In genomic region chr2:91259493-91259892, GRCm38 (mm10) we compare ENCODE assay signal across 25 mouse cellular contexts. TPM values are rescaled to one million over a fixed set of nuclear protein-coding genes. Genes with fewer than 3 reads are reported as not detected.
DNase-seq lines count a peak whose midpoint lies in the region; ATAC-seq and TF ChIP-seq lines count a peak whose summit lies in the region.
"Had no signal": no experiment of that assay in that cellular context is flagged by ENCODE, and none has a peak within 500 bp of the region (broad histone marks: within the 10 kb centered on the region; RNA-seq: fewer than 3 reads in every experiment).

No protein-coding gene starts in this region.

- no peak for TF ChIP-seq EP300 in heart, postnatal 0 days (IDR thresholded peaks at IDR 0.05; ENCODE audit: low read depth)

- TF ChIP-seq POLR2A in kidney, adult 2 months (IDR thresholded peaks at IDR 0.05; ENCODE audit: low read depth, low read length), result no peak

- H3K4me3 ChIP-seq in heart, embryonic 10.5 days, result no peak overlapping the region
- H3K4me3 ChIP-seq in heart, postnatal 0 days (ENCODE audit: low read depth, low read length), result peak overlapping the region; percentile 8
- H3K4me3 ChIP-seq in intestine, embryonic 15.5 days (replicated peaks), result no peak overlapping the region
- no peak overlapping the region for H3K4me3 ChIP-seq in kidney, adult 2 months (ENCODE audit: insufficient read depth, low read depth, low read length)
- H3K4me3 ChIP-seq: embryonic facial prominence, embryonic 12.5 days; kidney, embryonic 15.5 days; limb, embryonic 12.5 days; neural tube, embryonic 15.5 days had no signal

- 0 out of 2 replicates have a peak overlapping the region, but pooled peaks have one; percentile 11 for H3K27ac ChIP-seq in heart, embryonic 10.5 days
- H3K27ac ChIP-seq in heart, postnatal 0 days (ENCODE audit: low read depth), result peak overlapping the region; percentile 73
- H3K27ac ChIP-seq in intestine, embryonic 15.5 days, result no peak overlapping the region
- no peak overlapping the region for H3K27ac ChIP-seq in kidney, adult 2 months (ENCODE audit: insufficient read depth, low read depth, low read length)
- H3K27ac ChIP-seq: embryonic facial prominence, embryonic 12.5 days; kidney, embryonic 15.5 days; limb, embryonic 12.5 days; liver, embryonic 14.5 days; neural tube, embryonic 15.5 days had no signal

- 70% methylated on average over 1 of the region's 1 CpGs for WGBS in heart, embryonic 10.5 days
- 38% methylated on average over 1 of the region's 1 CpGs for WGBS in heart, postnatal 0 days
- 85% methylated on average over 1 of the region's 1 CpGs for WGBS in intestine, embryonic 15.5 days
- WGBS in kidney, adult 2 months, result 94% methylated on average over 1 of the region's 1 CpGs

- peaks cover 32% of the 10 kb centered on the region for H3K36me3 ChIP-seq in heart, embryonic 10.5 days
- H3K36me3 ChIP-seq in heart, postnatal 0 days (replicated peaks; ENCODE audit: control insufficient read depth, insufficient read depth, low read length), result peaks cover 22% of the 10 kb centered on the region
- no peaks in the 10 kb centered on the region for H3K36me3 ChIP-seq in intestine, embryonic 15.5 days
- no peaks in the 10 kb centered on the region for H3K36me3 ChIP-seq in kidney, adult 2 months (ENCODE audit: control insufficient read depth, insufficient read depth, low read length)
- H3K36me3 ChIP-seq: neural tube, embryonic 15.5 days had no signal

- peak; percentile 76 for DNase-seq in gastrocnemius, adult 18-20 months (ENCODE audit: low spot score)
- DNase-seq in gastrocnemius, postnatal 14 days, result no peak
- no peak for DNase-seq in heart, embryonic 10.5 days (ENCODE audit: low spot score)
- DNase-seq in heart, postnatal 14 days, result no peak
- DNase-seq in gastrocnemius, postnatal 25 days, result peak; percentile 62
- no peak for DNase-seq in heart, postnatal 0 days (ENCODE audit: low spot score)
- no peak for DNase-seq in kidney, adult 2 months
- DNase-seq: adrenal gland, postnatal 14 days; cerebellum, postnatal 25 days; kidney, postnatal 36 days; layer of hippocampus, postnatal 36 days; lung, embryonic 14.5 days; lung, postnatal 4 days; right cerebral cortex, adult 18-20 months; thymus, adult 2 months; thymus, postnatal 4 days had no signal

- H3K4me2 ChIP-seq in heart, postnatal 0 days (ENCODE audit: low read depth, low read length), result peak overlapping the region; percentile 43
- H3K4me2 ChIP-seq in intestine, embryonic 15.5 days (replicated peaks), result no peak overlapping the region
- H3K4me2 ChIP-seq: embryonic facial prominence, embryonic 12.5 days; kidney, embryonic 15.5 days; limb, embryonic 12.5 days had no signal

- TF ChIP-seq CTCF in heart, postnatal 0 days (IDR thresholded peaks at IDR 0.05; ENCODE audit: low read depth), result no peak
- no peak for TF ChIP-seq CTCF in kidney, adult 2 months (conservative IDR thresholded peaks at IDR 0.05; ENCODE audit: insufficient read depth, insufficient read length, low read depth, low read length)

- H3K9me3 ChIP-seq in heart, embryonic 10.5 days, result no peaks in the 10 kb centered on the region
- H3K9me3 ChIP-seq in heart, postnatal 0 days (replicated peaks; ENCODE audit: control insufficient read depth, low read length), result no peaks in the 10 kb centered on the region
- H3K9me3 ChIP-seq in intestine, embryonic 15.5 days, result no peaks in the 10 kb centered on the region
- H3K9me3 ChIP-seq: embryonic facial prominence, embryonic 12.5 days; kidney, embryonic 15.5 days; limb, embryonic 12.5 days; neural tube, embryonic 15.5 days had no signal

- H3K9ac ChIP-seq in heart, postnatal 0 days (replicated peaks; ENCODE audit: low read depth, low read length), result peak overlapping the region; percentile 42; the same call in 1 of the 2 replicates
- H3K9ac ChIP-seq in intestine, embryonic 15.5 days, result no peak overlapping the region
- H3K9ac ChIP-seq: embryonic facial prominence, embryonic 12.5 days; kidney, embryonic 15.5 days; limb, embryonic 12.5 days; liver, embryonic 14.5 days; lung, embryonic 14.5 days; neural tube, embryonic 15.5 days had no signal

- H3K4me1 ChIP-seq in heart, embryonic 10.5 days, result peaks cover 63% of the 10 kb centered on the region
- peaks cover 10% of the 10 kb centered on the region for H3K4me1 ChIP-seq in heart, postnatal 0 days (ENCODE audit: control insufficient read depth, insufficient read depth)
- peaks cover 30% of the 10 kb centered on the region for H3K4me1 ChIP-seq in intestine, embryonic 15.5 days (replicated peaks)
- H3K4me1 ChIP-seq in kidney, adult 2 months (ENCODE audit: control insufficient read depth, insufficient read depth, low read length), result peaks cover 4% of the 10 kb centered on the region; the same call in 1 of the 2 replicates

- intact Hi-C loops in gastrocnemius, postnatal 14 days (cut with DNase I; ENCODE audit: low total_unique reads), result no loop called here
- intact Hi-C loops in heart, postnatal 14 days (cut with DNase I), result no loop called here

- no peak for ATAC-seq in heart, postnatal 0 days (ENCODE audit: insufficient read depth, low read depth)
- ATAC-seq in intestine, embryonic 15.5 days, result no peak
- ATAC-seq: hindbrain, postnatal 0 days; intestine, postnatal 0 days had no signal

- peaks cover 30% of the 10 kb centered on the region for H3K27me3 ChIP-seq in heart, embryonic 10.5 days (ENCODE audit: insufficient read depth, poor library complexity, severe bottlenecking)
- 0 out of 2 replicates have a peak, but pooled peaks cover 3% of the 10 kb centered on the region for H3K27me3 ChIP-seq in heart, postnatal 0 days (ENCODE audit: control insufficient read depth, insufficient read depth, low read length)
- H3K27me3 ChIP-seq in intestine, embryonic 15.5 days (replicated peaks), result peaks cover 8% of the 10 kb centered on the region; the same call in 1 of the 2 replicates
- no peaks in the 10 kb centered on the region for H3K27me3 ChIP-seq in kidney, adult 2 months (replicated peaks; ENCODE audit: control insufficient read depth, insufficient read depth, low read length)

RNA-seq across cellular contexts. Expression of gene Pacsin3, which starts 3.7 kb away (rescaled TPM):
- total RNA-seq in gastrocnemius, adult 18-20 months (2021), result 100 to 1,000 TPM; 311 to 416 TPM
- 100 to 1,000 TPM; 282 to 292 TPM for total RNA-seq in gastrocnemius, postnatal 14 days (2021)
- 26.0 and 27.4 TPM in 2 replicates for polyA plus RNA-seq in heart, embryonic 10.5 days (2016; fragmentation: Nextera tagmentation; extraction: Ambion mirVana)
- total RNA-seq in heart, postnatal 14 days (2021), result 100 to 1,000 TPM; 106 to 109 TPM
- 100 to 1,000 TPM; 265 to 364 TPM for total RNA-seq in gastrocnemius, postnatal 25 days (2021)
- 104 and 128 TPM in 2 replicates for total RNA-seq in heart, postnatal 0 days (2014; rRNA removed; ENCODE audit: low replicate concordance)
- 58.7 and 59.9 TPM in 2 replicates for polyA plus RNA-seq in heart, postnatal 0 days (2015; fragmentation: Nextera tagmentation; extraction: Ambion mirVana)
- 21.3 and 22.3 TPM in 2 replicates for polyA plus RNA-seq in intestine, embryonic 15.5 days (2015; fragmentation: Nextera tagmentation; extraction: Ambion mirVana)
- 30.2 and 33.3 TPM in 2 replicates for polyA plus RNA-seq in kidney, adult 2 months (2012; rRNA removed)
- total RNA-seq: megakaryocyte-erythroid progenitor cell, adult 5-6 weeks had no signal

RNA-seq across cellular contexts. Expression of gene Arfgap2, which starts 5.3 kb away (rescaled TPM):
- 100 to 1,000 TPM; 136 to 146 TPM for total RNA-seq in gastrocnemius, adult 18-20 months (2021)
- total RNA-seq in gastrocnemius, postnatal 14 days (2021), result 100 to 1,000 TPM in 1 of 2 experiments, 10 to 100 TPM in 1; 74.4 to 104 TPM
- 82.3 and 85.7 TPM in 2 replicates for polyA plus RNA-seq in heart, embryonic 10.5 days (2016; fragmentation: Nextera tagmentation; extraction: Ambion mirVana)
- 10 to 100 TPM; 59.2 to 62.4 TPM for total RNA-seq in heart, postnatal 14 days (2021)
- total RNA-seq in gastrocnemius, postnatal 25 days (2021), result 100 to 1,000 TPM; 100 to 119 TPM
- total RNA-seq in heart, postnatal 0 days (2014; rRNA removed; ENCODE audit: low replicate concordance), result 49.9 and 56.5 TPM in 2 replicates
- polyA plus RNA-seq in heart, postnatal 0 days (2015; fragmentation: Nextera tagmentation; extraction: Ambion mirVana), result 53.0 and 56.3 TPM in 2 replicates
- polyA plus RNA-seq in intestine, embryonic 15.5 days (2015; fragmentation: Nextera tagmentation; extraction: Ambion mirVana), result 72.0 and 75.6 TPM in 2 replicates
- polyA plus RNA-seq in kidney, adult 2 months (2012; rRNA removed), result 32.7 and 38.4 TPM in 2 replicates

RNA-seq across cellular contexts. Expression of gene Ddb2, which starts 22.7 kb away (rescaled TPM):
- total RNA-seq in gastrocnemius, adult 18-20 months (2021), result 1 to 10 TPM; 2.9 TPM
- 1 to 10 TPM; 3.1 to 4.1 TPM for total RNA-seq in gastrocnemius, postnatal 14 days (2021)
- polyA plus RNA-seq in heart, embryonic 10.5 days (2016; fragmentation: Nextera tagmentation; extraction: Ambion mirVana), result 7.3 and 9.4 TPM in 2 replicates
- total RNA-seq in heart, postnatal 14 days (2021), result 1 to 10 TPM; 4.6 to 6.3 TPM
- total RNA-seq in gastrocnemius, postnatal 25 days (2021), result 1 to 10 TPM; 2.2 to 2.6 TPM
- total RNA-seq in heart, postnatal 0 days (2014; rRNA removed; ENCODE audit: low replicate concordance), result 2.2 and 6.0 TPM in 2 replicates
- 4.7 and 6.0 TPM in 2 replicates for polyA plus RNA-seq in heart, postnatal 0 days (2015; fragmentation: Nextera tagmentation; extraction: Ambion mirVana)
- 14.8 and 17.4 TPM in 2 replicates for polyA plus RNA-seq in intestine, embryonic 15.5 days (2015; fragmentation: Nextera tagmentation; extraction: Ambion mirVana)
- polyA plus RNA-seq in kidney, adult 2 months (2012; rRNA removed), result 11.5 and 11.7 TPM in 2 replicates

RNA-seq across cellular contexts. Expression of gene Acp2, which starts 56.8 kb away (rescaled TPM):
- 10 to 100 TPM; 11.7 to 13.5 TPM for total RNA-seq in gastrocnemius, adult 18-20 months (2021)
- total RNA-seq in gastrocnemius, postnatal 14 days (2021), result 10 to 100 TPM; 11.6 to 12.5 TPM
- polyA plus RNA-seq in heart, embryonic 10.5 days (2016; fragmentation: Nextera tagmentation; extraction: Ambion mirVana), result 17.6 and 24.2 TPM in 2 replicates
- 10 to 100 TPM; 18.1 to 19.7 TPM for total RNA-seq in heart, postnatal 14 days (2021)
- 10 to 100 TPM; 11.7 to 12.6 TPM for total RNA-seq in gastrocnemius, postnatal 25 days (2021)
- 20.3 and 22.0 TPM in 2 replicates for total RNA-seq in heart, postnatal 0 days (2014; rRNA removed; ENCODE audit: low replicate concordance)
- 11.2 and 11.8 TPM in 2 replicates for polyA plus RNA-seq in heart, postnatal 0 days (2015; fragmentation: Nextera tagmentation; extraction: Ambion mirVana)
- polyA plus RNA-seq in intestine, embryonic 15.5 days (2015; fragmentation: Nextera tagmentation; extraction: Ambion mirVana), result 20.4 and 20.9 TPM in 2 replicates
- polyA plus RNA-seq in kidney, adult 2 months (2012; rRNA removed), result 27.0 and 31.7 TPM in 2 replicates

RNA-seq across cellular contexts. Expression of gene Nr1h3, which starts 56.9 kb away (rescaled TPM):
- 10 to 100 TPM; 22.2 to 24.1 TPM for total RNA-seq in gastrocnemius, adult 18-20 months (2021)
- total RNA-seq in gastrocnemius, postnatal 14 days (2021), result 1 to 10 TPM; 5.1 to 9.1 TPM
- polyA plus RNA-seq in heart, embryonic 10.5 days (2016; fragmentation: Nextera tagmentation; extraction: Ambion mirVana), result 1.9 and 4.5 TPM in 2 replicates
- total RNA-seq in heart, postnatal 14 days (2021), result 10 to 100 TPM in 1 of 2 experiments, 1 to 10 TPM in 1; 8.6 to 11.8 TPM
- 10 to 100 TPM; 15.6 to 16.7 TPM for total RNA-seq in gastrocnemius, postnatal 25 days (2021)
- 3.6 and 9.8 TPM in 2 replicates for total RNA-seq in heart, postnatal 0 days (2014; rRNA removed; ENCODE audit: low replicate concordance)
- 2.0 and 2.6 TPM in 2 replicates for polyA plus RNA-seq in heart, postnatal 0 days (2015; fragmentation: Nextera tagmentation; extraction: Ambion mirVana)
- polyA plus RNA-seq in intestine, embryonic 15.5 days (2015; fragmentation: Nextera tagmentation; extraction: Ambion mirVana), result 12.8 and 14.3 TPM in 2 replicates
- polyA plus RNA-seq in kidney, adult 2 months (2012; rRNA removed), result 92.2 and 106 TPM in 2 replicates
- total RNA-seq: megakaryocyte-erythroid progenitor cell, adult 5-6 weeks had no signal

Comparison
In these comparisons a context has a peak if more than half of its experiments do, and no peak if none do; other contexts are left out.
1. DNase-seq: peak in gastrocnemius, adult 18-20 months (single experiment) and gastrocnemius, postnatal 25 days (single experiment); none in gastrocnemius, postnatal 14 days (single experiment), heart, embryonic 10.5 days (single experiment), heart, postnatal 14 days (0 of 2), heart, postnatal 0 days (single experiment) and kidney, adult 2 months (single experiment).
2. H3K27ac ChIP-seq: peak in heart, embryonic 10.5 days (single experiment) and heart, postnatal 0 days (single experiment); none in intestine, embryonic 15.5 days (single experiment) and kidney, adult 2 months (single experiment).